ENCODE assay signal across 13 mouse cellular contexts in the genomic region with DNA sequence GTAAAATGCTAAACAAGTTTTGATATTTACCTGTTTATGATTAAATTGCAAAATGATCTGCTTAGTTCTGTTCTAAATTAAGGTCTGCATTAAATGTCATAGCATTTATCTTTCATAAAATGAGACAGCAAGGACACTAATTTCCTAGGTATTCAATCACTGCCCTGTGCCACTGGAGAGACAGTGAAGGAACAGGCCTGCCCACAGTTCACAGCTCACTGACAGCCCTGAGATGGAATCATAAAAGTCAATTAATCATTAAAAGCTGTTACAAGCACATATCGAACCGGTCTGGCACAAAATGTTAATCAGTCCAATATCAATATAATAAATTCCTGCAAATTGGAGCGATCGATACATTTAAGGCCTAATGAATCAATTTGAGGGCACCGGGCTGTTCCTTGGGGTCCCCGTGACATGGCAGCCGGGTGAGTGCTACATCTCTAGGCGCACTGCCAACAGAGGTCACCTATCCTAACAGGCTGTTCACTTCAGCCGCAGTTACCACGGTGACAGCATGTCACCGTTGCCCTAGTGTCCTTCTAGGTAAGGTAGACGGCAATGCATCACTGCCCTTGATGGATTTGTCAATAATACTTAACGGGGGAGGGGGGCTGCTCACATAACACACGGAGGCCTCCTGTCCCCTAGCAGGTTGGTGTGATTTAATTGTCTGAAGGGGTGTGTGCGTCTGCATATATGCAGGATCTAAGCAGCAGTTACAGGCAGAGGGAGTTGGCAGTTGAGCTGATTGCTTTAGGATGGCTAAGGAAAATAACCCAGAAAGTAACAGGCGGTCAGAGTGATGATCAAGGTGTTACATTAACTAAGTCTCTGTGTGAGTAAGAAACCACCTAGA. TPM values are rescaled to one million over a fixed set of nuclear protein-coding genes. Genes with fewer than 3 reads are reported as not detected.
DNase-seq lines count a peak whose midpoint lies in the region; ATAC-seq and TF ChIP-seq lines count a peak whose summit lies in the region.
"Had no signal": no experiment of that assay in that cellular context is flagged by ENCODE, and none has a peak within 500 bp of the region (broad histone marks: within the 10 kb centered on the region; RNA-seq: fewer than 3 reads in every experiment).

No protein-coding gene starts in this region.

- H3K4me3 ChIP-seq in hindbrain, embryonic 11.5 days (ENCODE audit: low read depth, low read length) = no peak overlapping the region
- H3K4me3 ChIP-seq in kidney, adult 2 months (ENCODE audit: insufficient read depth, low read depth, low read length) = no peak overlapping the region
- H3K4me3 ChIP-seq in midbrain, embryonic 10.5 days = no peak overlapping the region
- H3K4me3 ChIP-seq in layer of hippocampus, adult 2 months = no peak overlapping the region; the same call in 1 of the 2 replicates
- H3K4me3 ChIP-seq: erythroblast, embryonic 14.5 days; heart, embryonic 12.5 days had no signal

- TF ChIP-seq POLR2A in kidney, adult 2 months (IDR thresholded peaks at IDR 0.05; ENCODE audit: low read depth, low read length) = no peak

- intact Hi-C loops in left cerebral cortex, postnatal 36 days (cut with DNase I) = no loop called here

- no peaks in the 10 kb centered on the region for H3K9me3 ChIP-seq in hindbrain, embryonic 11.5 days (ENCODE audit: control insufficient read depth, low read length)
- H3K9me3 ChIP-seq in midbrain, embryonic 10.5 days (replicated peaks) = no peaks in the 10 kb centered on the region

- H3K36me3 ChIP-seq in hindbrain, embryonic 11.5 days (ENCODE audit: control insufficient read depth, insufficient read depth, low read length) = no peaks in the 10 kb centered on the region
- no peaks in the 10 kb centered on the region for H3K36me3 ChIP-seq in kidney, adult 2 months (ENCODE audit: control insufficient read depth, insufficient read depth, low read length)
- H3K36me3 ChIP-seq in midbrain, embryonic 10.5 days = no peaks in the 10 kb centered on the region
- H3K36me3 ChIP-seq: heart, embryonic 12.5 days had no signal

- TF ChIP-seq CTCF in kidney, adult 2 months (conservative IDR thresholded peaks at IDR 0.05; ENCODE audit: insufficient read depth, insufficient read length, low read depth, low read length) = no peak
- TF ChIP-seq CTCF in layer of hippocampus, adult 2 months (conservative IDR thresholded peaks at IDR 0.05) = no peak

- H3K4me2 ChIP-seq in hindbrain, embryonic 11.5 days (replicated peaks; ENCODE audit: low read depth, low read length) = no peak overlapping the region
- H3K4me2 ChIP-seq: heart, embryonic 12.5 days had no signal

- no peak overlapping the region for H3K9ac ChIP-seq in hindbrain, embryonic 11.5 days (ENCODE audit: low read depth, low read length)
- H3K9ac ChIP-seq: heart, embryonic 12.5 days had no signal

- H3K27ac ChIP-seq in hindbrain, embryonic 11.5 days (ENCODE audit: low read depth, low read length) = no peak overlapping the region
- peak overlapping the region; percentile 47 for H3K27ac ChIP-seq in kidney, adult 2 months (ENCODE audit: insufficient read depth, low read depth, low read length)
- no peak overlapping the region for H3K27ac ChIP-seq in midbrain, embryonic 10.5 days (replicated peaks)
- no peak overlapping the region for H3K27ac ChIP-seq in layer of hippocampus, adult 2 months

- ATAC-seq in hindbrain, embryonic 11.5 days (ENCODE audit: low FRiP score) = peak; percentile 86
- ATAC-seq: inflammation-experienced regulatory T-cells, adult 6 months had no signal

- WGBS in hindbrain, embryonic 11.5 days = 67% methylated on average over 16 of the region's 16 CpGs
- WGBS in kidney, adult 2 months = 29% methylated on average over 16 of the region's 16 CpGs
- 78% methylated on average over 16 of the region's 16 CpGs for WGBS in midbrain, embryonic 10.5 days

- no peaks in the 10 kb centered on the region for H3K27me3 ChIP-seq in hindbrain, embryonic 11.5 days (ENCODE audit: control insufficient read depth, insufficient read depth, low read length)
- no peaks in the 10 kb centered on the region for H3K27me3 ChIP-seq in kidney, adult 2 months (replicated peaks; ENCODE audit: control insufficient read depth, insufficient read depth, low read length)
- no peaks in the 10 kb centered on the region for H3K27me3 ChIP-seq in midbrain, embryonic 10.5 days (ENCODE audit: low read depth, poor library complexity, severe bottlenecking)

- peak; percentile 9 for DNase-seq in ZHBTc4 (ENCODE audit: low read depth, low spot score)
- DNase-seq in hindbrain, embryonic 11.5 days (ENCODE audit: low spot score) = peak; percentile 16
- DNase-seq in kidney, adult 2 months = peak; percentile 85
- peak; percentile 16 for DNase-seq in midbrain, embryonic 10.5 days (ENCODE audit: low spot score)
- DNase-seq in ovary, adult 18-20 months (ENCODE audit: low spot score) = no peak
- DNase-seq in left cerebral cortex, postnatal 36 days (ENCODE audit: low spot score in 2 of 2) = no peak
- DNase-seq in layer of hippocampus, adult 2 months (ENCODE audit: low spot score in 2 of 2) = no peak
- DNase-seq: thymus, postnatal 25 days had no signal

- no peaks in the 10 kb centered on the region for H3K4me1 ChIP-seq in hindbrain, embryonic 11.5 days (replicated peaks; ENCODE audit: control insufficient read depth, insufficient read depth, low read length)
- H3K4me1 ChIP-seq in kidney, adult 2 months (ENCODE audit: control insufficient read depth, insufficient read depth, low read length) = peaks cover 4% of the 10 kb centered on the region; the same call in 1 of the 2 replicates
- H3K4me1 ChIP-seq in midbrain, embryonic 10.5 days = peaks cover 8% of the 10 kb centered on the region
- H3K4me1 ChIP-seq: heart, embryonic 12.5 days had no signal

RNA-seq across cellular contexts. Expression of gene Pou3f3, which starts 46.0 kb away (rescaled TPM):
- 20.7 and 22.3 TPM in 2 replicates for polyA plus RNA-seq in hindbrain, embryonic 11.5 days (2014; fragmentation: Nextera tagmentation; extraction: Ambion mirVana)
- 14.4 and 18.0 TPM in 2 replicates for polyA plus RNA-seq in kidney, adult 2 months (2012; rRNA removed)
- polyA plus RNA-seq in midbrain, embryonic 10.5 days (2016; fragmentation: Nextera tagmentation; extraction: Ambion mirVana) = 18.2 and 22.2 TPM in 2 replicates
- 10 to 100 TPM; 60.2 to 62.4 TPM for total RNA-seq in left cerebral cortex, postnatal 36 days (2021)
- total RNA-seq in layer of hippocampus, adult 2 months (2021) = 10 to 100 TPM; 60.7 to 66.4 TPM
- total RNA-seq: megakaryocyte, adult 5-6 weeks had no signal
- polyA plus RNA-seq: erythroblast, embryonic 14.5 days; inflammation-experienced regulatory T-cells, adult 6 months; liver, embryonic 16.5 days had no signal

Comparison
In these comparisons a context has a peak if more than half of its experiments do, and no peak if none do; other contexts are left out.
1. DNase-seq: peak in ZHBTc4 (single experiment), hindbrain, embryonic 11.5 days (single experiment), kidney, adult 2 months (single experiment) and midbrain, embryonic 10.5 days (single experiment); none in ovary, adult 18-20 months (single experiment), left cerebral cortex, postnatal 36 days (0 of 2) and layer of hippocampus, adult 2 months (0 of 2).